Mouse (Mus musculus): ENCODE results near the gene Scarb2. TPM values are rescaled to one million over a fixed set of nuclear protein-coding genes. Genes with fewer than 3 reads are reported as not detected.

Gene Scarb2
- total RNA-seq, 2 experiments from 2014 or later, result 81.9 to 84.5 TPM

DNA sequence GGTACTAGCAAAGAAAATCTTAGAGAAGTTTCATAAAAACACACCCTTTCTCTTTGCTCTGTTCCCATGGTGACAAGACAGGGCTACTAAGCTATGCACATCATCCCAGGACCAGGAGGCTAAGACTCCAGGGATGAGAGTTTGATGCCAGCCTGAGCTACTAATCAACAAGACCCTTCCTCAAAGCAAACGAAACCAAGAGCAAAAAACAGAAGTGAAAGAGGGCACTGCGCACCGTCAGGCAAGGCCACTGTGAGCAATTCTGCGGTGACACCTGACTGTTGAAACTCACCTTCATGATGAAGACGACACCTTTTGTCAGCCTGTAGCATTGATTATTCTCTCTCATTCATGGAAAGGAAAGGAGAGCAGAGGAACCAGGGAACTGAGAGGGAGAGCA is 53.8 kb downstream of the Scarb2 start:
- DNase-seq (ENCODE audit: low spot score in 2 of 2), result no peak
- intact Hi-C loops (cut with DNase I), result no loop called here

DNA sequence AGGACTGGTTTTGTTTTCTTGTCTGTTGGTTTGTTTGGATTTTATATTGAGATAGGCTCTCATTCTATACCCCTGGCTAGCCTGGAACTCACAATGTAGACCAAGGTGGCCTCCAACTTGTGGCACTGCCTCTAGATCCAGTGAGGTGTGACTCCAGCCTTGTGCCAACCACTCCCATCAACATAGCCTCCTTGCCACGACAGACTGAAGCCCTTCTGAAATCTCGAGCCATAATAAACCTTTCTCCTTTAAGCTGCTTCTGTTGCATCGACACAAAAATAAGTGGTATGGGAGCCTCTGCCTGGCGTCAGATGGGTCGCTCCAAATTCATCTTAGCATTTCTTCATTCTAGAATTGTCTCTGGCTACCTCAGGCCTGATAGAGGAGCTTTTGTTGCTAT is 59.9 kb downstream of the Scarb2 start:
- intact Hi-C loops (cut with DNase I), result no loop called here
- no peak for DNase-seq (ENCODE audit: low spot score in 2 of 2)

DNA sequence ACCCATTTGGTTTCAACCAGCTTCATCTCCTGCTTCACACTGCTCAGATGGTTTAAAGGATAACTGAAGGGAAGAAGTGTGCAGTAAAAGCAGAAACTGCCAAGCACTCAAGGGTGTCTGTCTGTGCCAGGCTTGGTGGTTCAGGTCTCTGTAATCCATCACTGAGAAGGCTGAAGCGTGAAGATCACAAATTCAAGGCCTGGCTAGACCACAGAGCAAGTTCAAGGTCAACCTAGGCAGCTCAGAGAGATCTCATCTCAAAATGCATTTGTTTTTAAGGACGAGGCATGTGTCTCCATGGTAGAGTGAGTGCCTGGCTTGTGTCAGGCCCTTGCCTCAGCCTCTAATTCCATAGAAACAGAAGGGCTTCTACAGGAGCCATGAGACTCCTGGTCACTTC is 61.6 kb downstream of the Scarb2 start:
- DNase-seq (ENCODE audit: low spot score in 2 of 2), result no peak

DNA sequence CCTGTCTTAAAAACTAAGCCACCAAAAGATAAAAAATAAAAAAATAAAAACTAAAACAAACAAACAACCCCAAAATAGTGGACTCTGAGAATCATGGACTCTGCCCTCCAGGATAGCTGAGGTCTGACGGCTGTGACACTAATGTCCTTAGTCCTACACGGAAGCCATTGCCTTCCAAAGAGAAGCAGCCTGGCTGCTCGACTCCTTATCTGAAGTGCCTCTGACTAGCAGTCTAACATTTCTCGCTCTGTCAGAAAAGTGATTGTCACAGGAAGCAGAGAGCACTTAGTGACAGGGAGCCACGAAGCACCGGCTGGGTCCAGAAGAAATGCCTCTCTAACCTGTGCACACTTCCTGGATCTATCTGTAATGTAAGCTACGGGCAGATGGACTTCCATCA is 63.7 kb downstream of the Scarb2 start:
- no peak for DNase-seq (ENCODE audit: low spot score in 2 of 2)
- intact Hi-C loops (cut with DNase I), result no loop called here

More for the DNA sequence above, 61.6 kb downstream of the Scarb2 start:
- intact Hi-C loops (cut with DNase I), result no loop called here

DNA sequence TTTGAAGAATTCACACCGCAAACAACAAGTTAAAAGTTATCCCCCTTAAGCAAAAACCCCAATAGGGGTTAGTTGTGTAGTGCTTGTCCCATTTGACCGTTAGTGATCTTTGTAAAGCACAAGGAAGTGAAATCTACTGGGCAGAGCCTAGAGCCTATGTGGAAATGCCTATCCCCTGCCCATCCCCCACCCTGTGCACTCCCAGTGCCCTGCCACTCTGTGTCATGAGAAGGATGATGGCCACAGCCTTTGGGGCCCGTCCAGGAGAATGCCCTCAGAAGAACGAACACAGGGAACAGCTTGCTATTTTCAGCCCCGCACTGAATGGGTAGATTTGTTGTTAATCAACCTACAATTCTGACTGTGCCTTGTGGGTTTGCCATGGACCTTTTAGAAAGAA is 65.1 kb downstream of the Scarb2 start:
- intact Hi-C loops (cut with DNase I), result no loop called here
- peak in 1 of 2 experiments; percentile 12 for DNase-seq (ENCODE audit: low spot score in 2 of 2)

DNA sequence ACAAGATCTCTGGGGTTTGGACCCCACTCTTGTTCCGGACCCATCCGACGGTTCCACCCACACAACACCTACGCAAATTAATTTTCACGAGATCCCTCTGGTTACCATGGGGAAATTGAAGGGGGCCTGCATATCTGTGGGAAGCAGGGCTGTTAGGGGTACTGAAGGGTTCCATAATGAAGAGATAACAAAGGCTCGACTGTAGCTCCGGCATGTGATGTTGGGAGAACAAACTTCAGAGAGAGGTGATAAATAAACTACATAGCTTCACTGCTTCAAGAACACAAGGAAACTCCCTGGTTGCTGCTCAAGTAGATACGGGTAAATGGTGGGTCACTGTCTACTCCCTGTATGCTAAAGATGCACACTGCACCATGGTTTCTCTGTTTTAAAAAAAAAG is 68.1 kb downstream of the Scarb2 start:
- DNase-seq (ENCODE audit: low spot score in 2 of 2), result no peak
- intact Hi-C loops (cut with DNase I), result no loop called here

DNA sequence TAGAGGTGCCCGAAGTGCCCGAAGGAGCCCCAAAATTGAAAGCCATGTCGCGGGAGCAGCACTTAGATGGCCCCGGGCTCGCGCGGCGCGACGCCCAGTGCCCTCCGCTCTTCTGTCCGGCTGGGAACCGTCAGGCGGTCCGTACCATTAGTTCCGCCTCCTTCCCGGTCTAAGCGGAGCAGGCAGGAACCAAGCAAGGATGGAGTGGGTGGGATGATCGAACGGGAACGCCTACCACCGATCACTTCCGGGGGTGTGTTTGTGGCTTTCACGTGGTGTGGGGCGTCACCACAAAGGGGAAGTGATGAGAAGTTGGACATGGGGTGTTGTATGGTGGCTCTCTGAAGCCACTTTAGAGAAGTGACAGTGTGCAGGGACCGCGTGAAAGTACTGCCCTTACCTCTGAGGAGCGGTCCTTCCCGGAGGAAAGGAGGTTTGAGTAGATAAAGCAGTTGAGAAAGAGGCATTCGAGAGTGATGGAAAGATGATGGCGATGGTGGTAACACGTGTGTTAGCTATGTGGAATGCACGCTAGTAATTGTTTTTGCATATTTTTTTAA is 71.5 kb downstream of the Scarb2 start, which contains the start of gene Nup54:
Gene Nup54, minus strand, starts transcription at position 195 of the 560 bp plus-strand sequence.
- peak; percentile 95 to 99 for DNase-seq (ENCODE audit: low spot score in 2 of 2)

DNA sequence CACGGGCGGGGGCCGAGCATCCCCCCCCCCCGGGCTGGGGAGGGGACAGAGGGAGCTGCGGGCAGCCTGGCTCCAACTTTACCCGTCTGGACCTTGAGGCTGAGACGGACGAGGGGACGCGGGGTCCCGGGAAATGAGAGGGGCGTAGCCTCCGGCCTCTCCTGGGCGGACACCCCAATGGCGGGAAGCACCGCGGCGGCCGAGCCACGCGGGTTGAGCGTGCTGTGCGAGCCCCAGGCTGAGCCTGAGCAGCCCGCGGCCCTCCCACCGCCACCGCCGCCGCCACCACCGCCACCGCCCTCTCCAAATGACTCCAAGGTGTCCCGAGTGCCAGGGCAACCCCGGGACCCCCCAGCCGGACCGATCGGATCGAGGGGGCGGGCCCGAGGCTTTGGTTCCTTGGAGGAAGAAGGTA is 72.1 kb downstream of the Scarb2 start:
- DNase-seq (ENCODE audit: low spot score in 2 of 2), result no peak
- intact Hi-C loops (cut with DNase I), result no loop called here

More for the DNA sequence above, 71.5 kb downstream of the Scarb2 start, which contains the start of gene Nup54:
- intact Hi-C loops (cut with DNase I), result loop anchor here (1.0 kb wide), 1 partner anchor 70 kb away; no protein-coding TSS in a partner anchor

DNA sequence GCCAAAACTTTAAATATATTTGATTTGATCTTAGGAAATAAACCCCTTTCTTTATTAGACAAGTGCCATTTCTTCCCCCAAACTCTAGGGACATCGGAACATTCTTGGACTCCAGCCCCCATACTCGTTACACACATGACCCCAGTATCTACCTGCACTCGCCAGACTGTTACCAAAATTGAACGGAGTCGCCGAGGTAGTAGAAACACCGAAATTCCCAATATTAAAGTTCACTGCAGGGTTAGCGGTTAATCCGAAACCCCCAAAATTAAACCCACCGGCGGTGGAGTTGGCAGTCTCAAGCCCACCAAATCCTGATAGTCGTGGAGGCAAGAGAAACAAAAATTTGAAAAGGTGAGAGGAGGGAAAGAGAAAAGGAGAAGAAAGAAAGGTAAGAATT is 72.6 kb downstream of the Scarb2 start:
- no peak for DNase-seq (ENCODE audit: low spot score in 2 of 2)
- intact Hi-C loops (cut with DNase I), result no loop called here

DNA sequence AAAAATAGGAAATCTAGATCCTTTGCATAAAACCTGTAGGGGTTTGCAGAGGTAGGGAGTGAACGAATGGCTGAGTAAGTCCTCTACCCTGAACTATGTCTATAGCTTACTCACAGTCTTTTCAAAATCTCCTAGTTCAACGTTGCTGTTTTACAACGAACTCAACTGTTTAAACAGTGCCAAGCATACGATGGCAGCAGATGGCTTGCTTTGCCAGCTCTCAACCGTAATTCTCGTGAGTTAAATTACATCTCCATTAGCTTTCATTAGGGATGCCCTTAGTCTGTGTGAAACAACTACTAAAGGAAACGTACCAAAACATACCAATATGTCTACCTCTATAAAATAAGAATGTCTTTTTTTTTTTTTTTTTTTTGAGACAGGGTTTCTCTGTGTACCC is 75.0 kb downstream of the Scarb2 start:
- DNase-seq (ENCODE audit: low spot score in 2 of 2), result no peak

DNA sequence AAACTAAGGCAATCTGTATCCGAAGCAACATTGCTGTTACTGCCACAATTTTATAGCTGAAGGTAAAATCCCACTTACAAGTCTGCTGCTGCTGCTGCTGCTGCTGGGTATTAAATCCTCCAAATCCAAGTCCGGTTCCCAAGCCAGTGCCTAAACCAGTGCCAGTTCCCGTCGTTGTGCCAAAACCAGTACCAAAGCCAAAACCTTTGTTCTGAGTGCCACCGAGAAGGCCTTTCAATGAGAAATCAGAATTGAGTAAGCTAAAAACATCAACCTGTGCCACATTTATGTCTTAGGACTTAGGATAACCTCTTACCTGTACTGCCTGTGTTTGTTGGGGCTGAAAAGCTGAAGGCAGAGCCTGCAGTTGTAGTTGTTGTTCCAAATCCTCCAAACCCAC is 75.9 kb downstream of the Scarb2 start:
- DNase-seq (ENCODE audit: low spot score in 2 of 2), result peak in 1 of 2 experiments; percentile 26
- intact Hi-C loops (cut with DNase I), result no loop called here

More for the DNA sequence above, 75.0 kb downstream of the Scarb2 start:
- intact Hi-C loops (cut with DNase I), result no loop called here

DNA sequence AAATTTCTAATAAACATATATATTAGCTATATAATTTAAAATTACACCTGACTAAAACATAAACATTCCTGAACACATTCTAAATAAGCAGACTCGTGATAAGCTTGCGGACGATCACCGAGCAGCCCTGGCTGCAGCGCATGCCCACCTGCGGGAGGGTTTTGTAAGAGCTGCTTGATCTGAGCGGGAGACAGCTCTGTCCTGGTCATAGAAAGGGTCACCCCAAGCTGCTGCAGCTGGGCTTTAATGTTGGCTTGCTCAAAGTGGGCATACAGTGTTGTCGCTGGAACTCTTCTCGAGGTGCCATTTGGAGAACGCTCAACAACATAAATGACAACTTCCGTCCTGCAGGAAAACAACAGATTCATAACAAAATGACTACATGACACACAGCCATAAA is 82.5 kb downstream of the Scarb2 start:
- intact Hi-C loops (cut with DNase I), result no loop called here
- DNase-seq (ENCODE audit: low spot score in 2 of 2), result no peak

DNA sequence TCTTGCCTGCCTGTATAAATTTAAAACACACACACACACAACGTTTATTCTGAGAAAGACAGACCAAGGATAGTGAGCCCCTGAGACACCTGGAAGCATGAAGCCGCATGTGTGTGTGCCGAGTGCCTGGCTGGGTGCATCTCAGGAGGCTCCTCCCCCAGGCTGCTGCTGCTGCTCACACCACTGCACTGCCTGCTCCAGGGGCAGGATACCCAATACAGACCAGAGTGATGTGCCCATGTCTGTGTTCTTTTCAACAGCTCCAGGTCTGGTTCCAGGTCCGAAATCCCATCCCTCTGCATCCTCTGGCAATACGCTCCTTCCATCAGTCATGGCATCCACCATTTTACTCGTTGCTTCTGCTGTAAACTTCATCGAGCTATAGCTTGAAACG is 92.7 kb downstream of the Scarb2 start:
- intact Hi-C loops (cut with DNase I), result no loop called here
- DNase-seq (ENCODE audit: low spot score in 2 of 2), result no peak

DNA sequence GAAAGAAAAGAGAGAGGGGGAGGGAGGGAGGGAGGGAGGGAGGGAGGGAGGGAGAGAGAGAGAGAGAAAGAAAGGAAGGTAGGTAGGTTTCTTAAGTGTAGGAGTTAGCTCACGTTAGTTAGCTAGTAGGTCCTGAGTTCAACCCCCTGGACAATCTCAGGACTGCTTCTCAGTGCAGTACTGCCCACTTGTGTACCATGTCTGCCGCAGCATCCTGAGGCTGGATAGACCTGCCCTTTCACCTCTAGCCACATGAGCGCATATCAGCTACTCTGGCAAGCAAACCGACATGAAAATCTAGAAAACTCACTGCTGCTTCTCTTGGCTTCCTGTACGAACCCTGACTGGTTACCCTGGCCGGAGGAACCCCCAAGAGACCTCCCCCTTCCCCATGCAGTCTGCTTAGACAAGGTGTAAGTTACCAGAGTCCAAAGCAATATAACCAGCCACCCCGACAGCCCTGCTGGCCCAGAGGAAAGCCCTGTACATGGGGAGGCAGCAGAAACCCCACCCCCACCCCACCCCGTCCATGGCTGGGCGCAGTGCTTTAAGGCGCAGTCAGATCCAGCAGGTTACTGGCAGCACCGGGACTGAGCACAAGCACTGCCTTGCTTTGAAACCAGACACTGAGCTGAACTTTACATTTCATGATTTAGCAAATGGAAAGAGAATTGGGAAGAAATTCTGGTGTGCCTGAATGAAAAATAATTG is 93.2 kb downstream of the Scarb2 start:
- intact Hi-C loops (cut with DNase I), result no loop called here
- no peak for DNase-seq (ENCODE audit: low spot score in 2 of 2)

DNA sequence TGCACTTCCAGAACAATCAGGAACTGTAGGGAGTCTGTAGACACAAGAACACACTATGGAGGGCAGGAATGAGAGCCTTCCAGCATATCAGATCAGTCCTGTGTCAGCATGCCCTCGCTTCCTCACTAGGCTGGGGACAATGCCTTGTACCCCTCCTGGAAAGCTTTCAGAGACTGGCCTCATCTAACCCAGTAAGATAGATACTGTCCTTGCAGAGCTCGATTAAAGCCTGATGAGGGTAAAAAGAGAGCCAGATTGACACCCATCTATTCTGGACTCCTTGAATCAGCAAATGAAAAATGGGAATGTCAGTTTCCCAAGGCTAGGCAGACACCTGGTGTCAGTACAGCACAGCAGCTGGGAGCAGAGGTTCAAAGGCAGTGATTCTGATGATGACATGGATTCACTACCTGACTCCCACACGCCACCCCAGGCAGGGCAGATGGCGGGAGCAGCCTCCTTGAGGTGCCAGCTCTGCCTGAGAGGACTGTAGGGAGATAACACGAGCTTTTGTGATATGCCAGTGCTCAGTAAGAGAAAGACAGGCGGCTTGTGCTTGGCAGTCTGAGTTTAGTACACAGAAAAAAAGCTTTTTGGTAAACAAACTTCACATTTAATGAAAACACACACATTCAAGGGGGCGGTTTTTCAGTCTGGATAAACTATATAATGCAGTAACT is 95.0 kb downstream of the Scarb2 start:
- no peak for DNase-seq (ENCODE audit: low spot score in 2 of 2)
- intact Hi-C loops (cut with DNase I), result no loop called here

DNA sequence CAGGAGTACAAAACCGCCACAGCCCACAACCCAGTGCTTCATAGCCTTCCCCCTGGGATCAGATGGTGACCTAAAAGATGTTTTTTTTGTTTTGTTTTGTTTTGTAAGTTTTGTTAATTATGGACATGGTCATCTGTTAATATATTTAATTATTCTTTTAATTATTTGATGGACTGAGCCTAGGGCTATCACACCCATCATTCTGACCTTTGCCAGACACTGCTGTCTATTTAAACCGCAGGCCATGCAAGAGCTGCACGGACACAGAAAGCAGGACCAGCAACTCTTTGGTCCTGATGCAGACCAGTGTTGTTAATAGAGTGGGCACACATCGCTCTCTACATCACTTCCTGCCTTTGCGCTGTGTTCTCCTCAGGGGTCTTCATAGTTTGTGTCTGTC is 96.1 kb downstream of the Scarb2 start:
- DNase-seq (ENCODE audit: low spot score in 2 of 2), result no peak
- intact Hi-C loops (cut with DNase I), result no loop called here

DNA sequence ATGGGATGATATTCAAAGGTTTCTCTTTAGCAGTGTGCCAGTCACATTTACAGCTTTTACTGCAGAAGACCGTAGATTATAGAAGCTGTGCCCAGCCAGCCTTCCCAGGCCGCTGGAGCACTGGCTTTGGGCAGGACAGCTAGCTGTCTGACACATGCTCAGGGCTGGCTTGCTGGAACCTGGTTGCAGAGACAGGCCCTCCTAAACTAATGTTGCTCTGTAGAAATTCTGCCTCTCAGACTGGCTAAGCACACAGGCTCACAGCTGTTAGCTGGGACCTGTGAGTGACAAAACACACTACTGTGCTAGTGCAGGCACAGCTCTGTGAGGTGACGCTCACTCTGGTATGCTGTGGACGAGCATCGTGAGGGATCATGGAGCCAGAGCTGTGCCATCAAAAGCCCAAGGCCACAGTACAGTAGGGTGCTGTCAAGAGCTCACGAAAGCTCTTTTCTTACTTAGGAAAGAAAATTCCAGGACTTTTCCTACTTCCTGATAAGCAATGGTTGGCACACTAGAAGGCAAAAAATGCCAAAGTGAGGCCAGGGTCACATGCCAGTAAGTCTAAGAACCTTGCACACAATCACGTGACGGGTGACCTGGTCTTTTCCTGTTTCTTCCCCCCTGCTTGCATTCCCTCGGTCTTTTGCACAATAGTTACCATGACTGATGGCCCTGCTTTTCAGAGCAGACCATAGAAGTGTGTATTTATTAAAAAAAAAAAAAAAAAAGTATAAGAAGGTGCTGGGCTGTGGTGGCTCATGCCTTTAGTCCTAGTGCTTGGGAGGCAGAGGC is 97.1 kb downstream of the Scarb2 start:
- intact Hi-C loops (cut with DNase I), result no loop called here
- no peak for DNase-seq (ENCODE audit: low spot score in 2 of 2)

DNA sequence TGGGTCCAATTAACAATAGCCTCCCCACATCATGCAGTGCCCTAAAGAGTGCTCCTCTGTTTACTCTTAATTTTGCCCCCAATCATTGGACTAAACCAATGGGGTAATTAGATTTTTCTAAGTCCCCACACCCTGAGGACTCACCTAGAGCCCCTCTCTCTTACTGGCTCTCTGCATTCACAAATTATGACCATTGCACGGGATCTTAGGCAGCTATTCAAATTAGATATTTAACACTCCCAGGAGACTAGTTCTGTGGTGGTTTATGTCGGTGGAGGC is 102.3 kb downstream of the Scarb2 start:
- no peak for DNase-seq (ENCODE audit: low spot score in 2 of 2)
- intact Hi-C loops (cut with DNase I), result no loop called here

DNA sequence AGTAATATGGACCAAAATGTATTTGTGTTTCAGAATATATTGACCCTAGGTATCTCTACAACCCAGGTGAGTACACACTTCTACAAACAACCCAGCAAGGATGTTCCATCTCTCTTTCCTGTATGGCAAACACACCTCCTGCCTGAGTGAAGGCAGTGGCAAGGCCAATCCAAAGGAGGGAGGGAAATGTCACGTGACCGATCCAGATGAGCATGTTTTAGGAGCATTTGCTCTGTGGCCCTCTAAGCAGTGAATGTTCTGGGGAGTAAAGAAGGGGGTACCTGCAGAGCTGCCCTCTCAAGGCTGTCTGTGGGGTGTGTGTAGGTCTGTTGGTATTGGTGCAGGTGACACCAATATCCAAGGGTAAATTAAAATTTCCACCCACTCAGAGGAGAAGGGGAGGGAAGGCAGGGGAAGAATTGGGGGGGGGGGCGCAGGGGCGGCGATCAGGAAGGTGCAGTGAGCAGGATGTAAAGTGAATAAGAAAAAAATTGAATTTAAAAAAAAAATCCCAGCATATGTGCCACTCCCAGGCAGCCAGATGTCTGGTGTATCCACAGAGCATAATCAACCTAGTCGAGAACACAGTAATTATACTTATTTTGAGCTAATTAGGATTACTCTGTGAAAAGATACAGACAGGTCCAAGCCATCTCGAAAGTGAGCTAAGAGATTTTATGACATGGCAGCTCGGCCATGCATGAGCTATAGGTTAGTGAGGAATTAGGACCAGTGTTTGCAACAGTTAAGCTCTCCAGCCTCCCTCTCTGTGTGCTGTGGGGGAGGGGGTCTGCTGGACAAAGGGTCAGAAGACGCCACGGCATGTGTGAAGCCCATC is 102.9 kb downstream of the Scarb2 start:
- intact Hi-C loops (cut with DNase I), result no loop called here
- no peak for DNase-seq (ENCODE audit: low spot score in 2 of 2)

DNA sequence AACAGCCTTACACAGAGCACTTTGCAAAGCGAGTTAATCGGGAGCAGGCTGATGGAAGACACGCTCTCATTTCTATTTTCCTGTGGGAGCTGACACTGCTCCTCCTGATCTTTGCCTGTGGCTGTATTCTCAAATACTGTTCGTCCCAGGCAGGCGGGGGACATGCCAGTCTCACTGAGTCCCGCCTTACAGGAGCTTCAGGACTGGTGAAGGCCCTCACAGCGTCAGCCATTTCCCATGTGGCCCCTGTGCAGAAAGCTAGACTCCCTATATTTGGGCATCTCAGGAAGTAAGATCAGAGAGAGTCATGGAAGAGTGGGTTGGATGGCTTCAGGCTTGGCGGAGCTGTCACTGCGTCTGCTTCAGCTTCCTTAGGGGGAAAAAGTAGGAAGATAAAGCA is 103.8 kb downstream of the Scarb2 start:
- no peak for DNase-seq (ENCODE audit: low spot score in 2 of 2)
- intact Hi-C loops (cut with DNase I), result no loop called here

All from left cerebral cortex, postnatal 25 days (tissue).